Mouse (Mus musculus): ENCODE measurements at regions not wholly inside any gene's neighbourhood (a gene's known extent, or its start where the extent isn't known, plus 50 kb on each side); places are given as distances from the start of the nearest gene placed in this dataset.

- DNase-seq (ENCODE audit: low spot score in 2 of 2) = no peak
These were observed 56.1 kb upstream of the Cav2 start for GRCm38 (mm10) chr6:17224852-17225251.

- DNase-seq (ENCODE audit: low spot score in 2 of 2) = no peak
These were observed 54.5 kb upstream of the Cav2 start for GRCm38 (mm10) chr6:17226483-17226882.

Data from left cerebral cortex, adult 8-10 months (tissue).